Mouse (Mus musculus) kidney, adult 2 months (tissue): ENCODE data around the gene Tasp1.

ENCODE experiments used
- CTCF ChIP-seq: fragments of 200-500 bp; conservative IDR thresholded peaks from 2 replicates; pipeline ENCODE4 v1.5.1; 2011; ENCODE audit warnings: low read depth, mild to moderate bottlenecking, control low read depth, low read length, moderate library complexity, mixed read lengths; ENCODE audit not compliant: insufficient read depth, insufficient read length
- POLR2A ChIP-seq: fragments of 200-500 bp; IDR thresholded peaks from one replicate; pipeline ENCODE4 v1.6.1; 2011; ENCODE audit warnings: low read depth, low read length, control low read depth

- no peak for TF ChIP-seq POLR2A
- no peak for TF ChIP-seq CTCF
These were observed 206.5 kb downstream of the Tasp1 start for GRCm38 (mm10) chr2:139860133-139860494.
